ENCODE assay signal across 26 mouse cellular contexts in the genomic region with DNA sequence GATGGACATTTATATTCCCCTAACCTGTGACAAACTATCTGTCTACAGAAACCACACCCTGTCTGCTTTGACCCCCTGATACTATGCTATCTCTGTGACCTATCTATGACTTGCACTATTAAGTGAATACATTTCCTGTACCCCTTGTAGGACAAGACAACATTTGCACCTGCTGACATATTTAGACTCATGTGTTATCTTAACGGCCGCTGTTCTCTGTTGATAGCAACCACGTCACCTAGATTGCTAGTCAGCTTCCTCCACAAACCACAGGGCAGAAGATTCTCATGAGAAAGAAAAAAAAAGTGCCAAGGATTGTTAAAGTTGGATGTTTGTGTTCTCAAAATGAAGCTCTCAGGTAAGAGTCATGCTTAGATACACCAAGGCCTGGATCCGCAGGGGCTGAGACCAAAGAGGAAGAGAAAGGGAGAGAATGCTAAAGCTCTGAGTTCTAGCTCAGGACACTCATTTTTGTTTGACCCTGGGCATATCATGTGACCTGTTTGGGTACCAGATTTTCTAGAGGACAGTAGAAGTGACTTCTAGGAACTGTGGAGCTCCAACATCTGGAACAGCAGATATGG. TPM values are rescaled to one million over a fixed set of nuclear protein-coding genes. Genes with fewer than 3 reads are reported as not detected.
DNase-seq lines count a peak whose midpoint lies in the region; ATAC-seq and TF ChIP-seq lines count a peak whose summit lies in the region.
"Had no signal": no experiment of that assay in that cellular context is flagged by ENCODE, and none has a peak within 500 bp of the region (broad histone marks: within the 10 kb centered on the region; RNA-seq: fewer than 3 reads in every experiment).

No protein-coding gene starts in this region.

- H3K4me1 ChIP-seq in forebrain, embryonic 13.5 days, result peaks cover 17% of the 10 kb centered on the region
- H3K4me1 ChIP-seq in forebrain, embryonic 12.5 days, result peaks cover 10% of the 10 kb centered on the region; the same call in 1 of the 2 replicates
- H3K4me1 ChIP-seq in thymus, adult 2 months (replicated peaks; ENCODE audit: control insufficient read depth, insufficient read depth, low read length), result peaks cover 18% of the 10 kb centered on the region
- H3K4me1 ChIP-seq: embryonic facial prominence, embryonic 15.5 days; limb, embryonic 13.5 days; lung, embryonic 15.5 days; stomach, embryonic 15.5 days had no signal

- no peak for TF ChIP-seq POLR2A in thymus, adult 2 months (IDR thresholded peaks at IDR 0.05; ENCODE audit: control insufficient read depth, extremely low read depth, insufficient read depth, low read length, poor library complexity)

- 0 out of 2 replicates have a peak overlapping the region, but pooled peaks have one; percentile 29 for H3K4me2 ChIP-seq in forebrain, embryonic 13.5 days
- H3K4me2 ChIP-seq in forebrain, embryonic 12.5 days, result no peak overlapping the region
- H3K4me2 ChIP-seq: embryonic facial prominence, embryonic 15.5 days; heart, embryonic 13.5 days; hindbrain, embryonic 14.5 days; limb, embryonic 13.5 days; lung, embryonic 15.5 days; midbrain, embryonic 13.5 days; stomach, embryonic 15.5 days had no signal

- TF ChIP-seq CTCF in thymus, adult 2 months (IDR thresholded peaks at IDR 0.05; ENCODE audit: borderline replicate concordance, control insufficient read depth, extremely low read depth, insufficient read depth, low read length, poor library complexity), result no peak

- no peak for ATAC-seq in forebrain, embryonic 13.5 days
- no peak for ATAC-seq in forebrain, embryonic 12.5 days (ENCODE audit: low FRiP score)
- ATAC-seq in common myeloid progenitor, adult 5-6 weeks (replicated peaks; ENCODE audit: low read depth, poor library complexity, severe bottlenecking), result 0 out of 2 replicates have a peak, but pooled peaks have one; percentile 15
- ATAC-seq: intestine, postnatal 0 days; midbrain, embryonic 13.5 days had no signal

- H3K9ac ChIP-seq in forebrain, embryonic 13.5 days, result no peak overlapping the region
- no peak overlapping the region for H3K9ac ChIP-seq in forebrain, embryonic 12.5 days
- H3K9ac ChIP-seq: embryonic facial prominence, embryonic 15.5 days; heart, embryonic 13.5 days; hindbrain, embryonic 14.5 days; limb, embryonic 13.5 days; liver, embryonic 14.5 days; lung, embryonic 15.5 days; midbrain, embryonic 13.5 days; stomach, embryonic 15.5 days had no signal

- 0 out of 2 replicates have a peak, but pooled peaks cover under 1% of the 10 kb centered on the region for H3K27me3 ChIP-seq in forebrain, embryonic 13.5 days
- peaks cover 5% of the 10 kb centered on the region; the same call in 1 of the 2 replicates for H3K27me3 ChIP-seq in forebrain, embryonic 12.5 days
- H3K27me3 ChIP-seq in thymus, adult 2 months (ENCODE audit: control insufficient read depth, insufficient read depth, low read length), result no peaks in the 10 kb centered on the region
- H3K27me3 ChIP-seq: embryonic facial prominence, embryonic 15.5 days; heart, embryonic 13.5 days; limb, embryonic 13.5 days; lung, embryonic 15.5 days; stomach, embryonic 15.5 days had no signal

- no peaks in the 10 kb centered on the region for H3K36me3 ChIP-seq in forebrain, embryonic 13.5 days (ENCODE audit: poor library complexity, severe bottlenecking)
- H3K36me3 ChIP-seq in forebrain, embryonic 12.5 days (replicated peaks), result no peaks in the 10 kb centered on the region
- no peaks in the 10 kb centered on the region for H3K36me3 ChIP-seq in thymus, adult 2 months (ENCODE audit: control insufficient read depth, insufficient read depth, low read length)
- H3K36me3 ChIP-seq: embryonic facial prominence, embryonic 15.5 days; heart, embryonic 13.5 days; limb, embryonic 13.5 days; lung, embryonic 15.5 days; midbrain, embryonic 13.5 days; stomach, embryonic 15.5 days had no signal

- DNase-seq in thymus, adult 2 months, result peak; percentile 14
- DNase-seq in thymus, postnatal 25 days, result no peak
- DNase-seq in natural killer cell, adult 2 months (ENCODE audit: low spot score in 2 of 2), result peak; percentile 6 to 28
- DNase-seq in left cerebral cortex, adult 8-10 months (ENCODE audit: low spot score in 2 of 2), result no peak
- no peak for DNase-seq in urinary bladder, postnatal 4 days (ENCODE audit: low spot score in 2 of 2)
- DNase-seq: adrenal gland, postnatal 10 days; cerebellum, postnatal 25 days; heart, postnatal 36 days; kidney, postnatal 10 days had no signal

- no peak overlapping the region for H3K27ac ChIP-seq in forebrain, embryonic 13.5 days
- H3K27ac ChIP-seq in forebrain, embryonic 12.5 days, result no peak overlapping the region
- no peak overlapping the region; the same call in 1 of the 2 replicates for H3K27ac ChIP-seq in thymus, adult 2 months (ENCODE audit: control insufficient read depth, insufficient read depth, low read length)
- H3K27ac ChIP-seq: embryonic facial prominence, embryonic 15.5 days; heart, embryonic 13.5 days; hindbrain, embryonic 14.5 days; limb, embryonic 13.5 days; liver, embryonic 14.5 days; lung, embryonic 15.5 days; macrophage; midbrain, embryonic 13.5 days; stomach, embryonic 15.5 days had no signal

- H3K4me3 ChIP-seq in forebrain, embryonic 13.5 days, result no peak overlapping the region
- no peak overlapping the region for H3K4me3 ChIP-seq in forebrain, embryonic 12.5 days (replicated peaks)
- no peak overlapping the region for H3K4me3 ChIP-seq in thymus, adult 2 months (ENCODE audit: control insufficient read depth, insufficient read depth, low read length)
- H3K4me3 ChIP-seq: embryonic facial prominence, embryonic 15.5 days; heart, embryonic 13.5 days; limb, embryonic 13.5 days; lung, embryonic 15.5 days; midbrain, embryonic 13.5 days; stomach, embryonic 15.5 days had no signal

- no peaks in the 10 kb centered on the region for H3K9me3 ChIP-seq in forebrain, embryonic 13.5 days (replicated peaks)
- H3K9me3 ChIP-seq in forebrain, embryonic 12.5 days, result no peaks in the 10 kb centered on the region
- H3K9me3 ChIP-seq: embryonic facial prominence, embryonic 15.5 days; heart, embryonic 13.5 days; limb, embryonic 13.5 days; lung, embryonic 15.5 days; midbrain, embryonic 13.5 days; stomach, embryonic 15.5 days had no signal

- WGBS in forebrain, embryonic 13.5 days, result 91% methylated on average over 4 of the region's 4 CpGs
- WGBS in forebrain, embryonic 12.5 days, result 88% methylated on average over 4 of the region's 4 CpGs
- 10% methylated on average over 4 of the region's 4 CpGs for WGBS in thymus, adult 2 months

RNA-seq across cellular contexts. Expression of a gene that starts 36.6 kb away (rescaled TPM):
- polyA plus RNA-seq in forebrain, embryonic 13.5 days (2015; fragmentation: Nextera tagmentation; extraction: Ambion mirVana), result not detected in 2 replicates
- polyA plus RNA-seq in forebrain, embryonic 12.5 days (2016; fragmentation: Nextera tagmentation; extraction: Ambion mirVana), result not detected in 2 replicates
- 0.19 TPM in 1 of 2 replicates, not detected in the other for polyA plus RNA-seq in thymus, adult 2 months (2012; rRNA removed)
- not detected in 2 replicates for total RNA-seq in common myeloid progenitor, adult 5-6 weeks (2017)
- not detected for total RNA-seq in left cerebral cortex, adult 8-10 months (2022)
- total RNA-seq: adrenal gland, postnatal 10 days; gastrocnemius, adult 18-20 months; heart, postnatal 36 days; layer of hippocampus, adult 18-20 months; layer of hippocampus, postnatal 25 days; left cerebral cortex, postnatal 14 days had no signal
- polyA plus RNA-seq: embryonic facial prominence, embryonic 15.5 days; heart, embryonic 13.5 days; hindbrain, embryonic 14.5 days; intestine, postnatal 0 days; limb, embryonic 13.5 days; liver, embryonic 14.5 days; lung, embryonic 15.5 days; macrophage; midbrain, embryonic 13.5 days; stomach, embryonic 15.5 days had no signal

Comparison
In these comparisons a context has a peak if more than half of its experiments do, and no peak if none do; other contexts are left out.
1. DNase-seq: peak in thymus, adult 2 months (single experiment) and natural killer cell, adult 2 months (2 of 2); none in thymus, postnatal 25 days (single experiment), left cerebral cortex, adult 8-10 months (0 of 2) and urinary bladder, postnatal 4 days (0 of 2).